Mouse (Mus musculus) leukemia stem cell, adult 10-12 weeks (primary cell): Measurements from ENCODE around the gene Stk32c. TPM values are rescaled to one million over a fixed set of nuclear protein-coding genes. Genes with fewer than 3 reads are reported as not detected.

Source experiments
- polyA plus RNA-seq: library from polyadenylated mRNA; stranded (reverse); fragments of >175 nt; gene quantifications from 2 replicates; pipeline ENCODE4 v1.2.3, GENCODE M21; 2012; ENCODE audit warnings: low replicate concordance

The Stk32c gene
- 0.27 and 0.30 TPM in 2 replicates for polyA plus RNA-seq

DNA sequence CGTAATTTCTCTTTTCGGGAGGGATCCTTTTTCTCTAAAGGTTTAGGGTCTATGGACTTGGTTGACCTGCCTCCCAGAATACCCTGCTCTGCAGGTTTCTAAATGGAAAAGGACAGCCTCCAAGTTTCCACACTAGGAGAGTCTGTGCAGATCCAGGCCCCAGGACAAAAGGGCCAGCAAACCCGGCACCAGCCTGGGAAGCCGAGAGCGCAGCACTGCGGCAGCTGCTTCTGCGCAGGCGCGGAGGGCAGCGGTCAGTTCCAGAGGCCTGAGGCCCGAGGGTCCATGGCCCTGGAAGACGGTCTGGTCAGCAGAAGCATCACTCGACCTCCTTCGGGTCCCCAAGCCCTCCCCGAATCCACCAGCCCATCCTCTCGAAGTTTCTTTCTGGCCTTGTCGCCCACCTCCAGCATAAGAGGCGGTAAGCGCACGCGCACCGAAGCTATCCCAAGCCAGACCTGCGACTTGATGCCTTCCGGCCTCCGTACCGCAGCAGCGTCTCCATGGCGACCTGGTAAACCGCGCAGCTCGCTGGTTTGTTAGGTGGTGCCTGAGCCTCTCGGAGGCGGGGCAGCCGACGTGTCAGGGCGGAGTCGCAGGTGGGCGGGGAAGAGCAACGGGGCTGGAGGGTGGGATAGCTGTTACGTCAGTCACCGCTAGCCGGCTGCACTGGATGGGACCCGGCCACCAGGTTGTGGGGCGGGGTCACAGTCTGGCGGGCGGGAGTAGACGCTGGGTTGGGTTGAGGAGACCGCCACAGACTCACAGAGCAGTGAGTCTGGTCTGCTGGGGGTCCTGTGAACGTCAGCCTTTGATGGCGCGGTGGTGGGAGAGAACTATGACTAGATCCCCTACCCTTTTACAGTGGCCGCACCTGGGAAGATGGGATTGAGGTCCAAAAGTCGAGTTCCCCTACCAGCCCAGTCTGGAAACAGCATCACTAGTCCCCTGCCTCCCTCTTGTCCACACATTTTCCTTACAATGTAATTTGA lies at the start of gene Stk32c, which contains the start of gene Lrrc27:
Gene Stk32c, minus strand, starts transcription at position 554 of the 992 bp plus-strand sequence.
Gene Lrrc27, plus strand, starts transcription at position 235 of the 992 bp plus-strand sequence.

DNA sequence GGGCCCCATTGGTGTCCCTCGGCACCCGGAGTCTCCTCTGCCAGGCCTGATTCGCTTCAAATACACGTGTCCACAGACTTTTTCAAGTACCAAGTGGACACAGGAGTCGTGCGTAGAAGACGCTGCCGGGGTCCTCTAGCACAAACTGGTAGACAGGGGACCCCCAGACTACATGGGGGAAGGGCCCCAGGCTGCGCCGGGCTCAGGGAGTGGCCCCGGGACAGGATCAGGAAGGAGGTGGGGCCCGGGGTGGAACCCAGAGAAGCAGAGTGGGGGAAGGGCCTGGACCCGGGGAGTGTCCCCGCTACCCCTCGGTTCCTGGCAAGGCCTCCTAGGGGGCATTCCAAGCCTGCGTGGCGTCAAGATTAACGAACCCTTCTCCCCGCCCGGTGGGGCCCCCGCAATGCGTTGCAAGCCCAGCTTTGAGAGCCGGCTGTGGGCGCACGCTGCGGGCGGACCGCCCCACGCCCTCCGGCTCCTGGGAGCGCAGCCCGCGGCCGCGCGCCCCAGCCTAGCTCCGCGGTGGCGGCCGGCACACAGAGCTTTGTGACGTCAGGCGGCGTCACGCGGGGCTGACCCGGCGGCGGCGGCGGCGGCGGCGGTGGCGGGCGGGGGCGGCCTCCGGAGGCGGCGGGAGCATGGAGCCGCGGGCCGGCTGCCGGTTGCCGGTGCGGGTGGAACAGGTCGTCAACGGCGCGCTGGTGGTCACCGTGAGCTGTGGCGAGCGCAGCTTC lies 34.9 kb upstream of the Stk32c start, which contains the start of gene Pwwp2b:
Gene Pwwp2b, plus strand, starts transcription at position 602 of the 734 bp plus-strand sequence.

DNA sequence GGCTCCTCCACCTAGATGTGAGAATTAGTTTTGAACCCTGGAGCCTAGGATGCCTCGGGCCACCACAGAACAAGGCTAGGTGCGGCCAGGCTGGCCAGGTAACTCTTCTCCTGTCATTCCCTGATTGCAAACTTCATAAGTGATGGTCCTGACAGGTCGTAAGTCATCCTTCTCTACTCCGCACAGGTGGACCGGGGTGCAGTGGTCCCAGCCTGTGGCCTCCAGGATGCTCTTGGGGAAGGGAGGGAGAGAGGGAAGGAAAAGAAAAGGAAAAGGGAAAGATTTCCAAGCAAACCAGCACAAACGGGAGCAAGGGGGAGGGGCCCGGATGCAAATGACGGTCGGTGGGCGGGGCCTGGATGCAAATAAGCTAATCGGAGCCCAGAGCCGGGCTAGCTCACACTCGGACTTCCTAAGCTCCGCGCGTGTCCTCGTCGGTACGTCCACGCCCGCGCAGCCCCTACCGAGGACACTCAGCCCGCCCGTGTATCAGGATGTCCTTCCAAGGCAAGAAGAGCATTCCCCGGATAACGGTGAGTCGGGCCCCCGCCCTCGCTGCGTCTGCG lies 127.4 kb downstream of the Stk32c start, which contains the start of gene Dpysl4:
Gene Dpysl4, plus strand, starts transcription at position 373 of the 566 bp plus-strand sequence.

Other genes starting within 250 kb of the Stk32c start
- gene Dpysl4, start 127.3 kb downstream of the Stk32c start, polyA plus RNA-seq: 0.06 TPM in 1 of 2 replicates, not detected in the other
- 0.08 TPM in 1 of 2 replicates, not detected in the other for gene Lrrc27, start 319 bp downstream of the Stk32c start, polyA plus RNA-seq
- 1.2 and 1.3 TPM in 2 replicates for gene Pwwp2b, start 35.2 kb upstream of the Stk32c start, polyA plus RNA-seq
- 7.0 and 8.9 TPM in 2 replicates for gene Inpp5a, start 175.8 kb upstream of the Stk32c start, polyA plus RNA-seq